Mouse (Mus musculus) olfactory bulb, adult 2 months (tissue): ENCODE measurements at regions not wholly inside any gene's neighbourhood (a gene's known extent, or its start where the extent isn't known, plus 50 kb on each side); places are given as distances from the start of the nearest gene placed in this dataset.
A peak's percentile ranks its signal among the peaks of the same experiment; 100 is the strongest.

Experiments used
- H3K27ac ChIP-seq: fragments of 200-500 bp; 2 replicates; pipeline ENCODE4 v1.5.1; 2012; ENCODE audit warnings: low read depth, low read length; ENCODE audit not compliant: insufficient read depth
- H3K4me1 ChIP-seq: fragments of 200-500 bp; 2 replicates; pipeline ENCODE4 v1.6.1; 2012; ENCODE audit warnings: low read length; ENCODE audit not compliant: control insufficient read depth, insufficient read depth
- H3K4me3 ChIP-seq: fragments of 200-500 bp; 2 replicates; pipeline ENCODE4 v1.5.1; 2012; ENCODE audit warnings: mild to moderate bottlenecking, low read depth, low read length, moderate library complexity; ENCODE audit not compliant: insufficient read depth
- CTCF ChIP-seq: fragments of 200-500 bp; IDR thresholded peaks from 2 replicates; pipeline ENCODE4 v1.5.1; 2012; ENCODE audit warnings: low read depth, mild to moderate bottlenecking, low read length, moderate library complexity; ENCODE audit not compliant: insufficient read depth
- POLR2A ChIP-seq: fragments of 200-500 bp; IDR thresholded peaks from 2 replicates; pipeline ENCODE4 v1.6.1; 2012; ENCODE audit warnings: mild to moderate bottlenecking, low read depth, low read length, moderate library complexity; ENCODE audit not compliant: insufficient read depth
- WGBS: fragments of 180-500 bp; shearing (Covaris S2); methylation state at CpG from one replicate; pipeline ENCODE4 v1.1.7; 2018; 5-methylcytosine and 5-hydroxymethylcytosine counted together

GRCm38 (mm10) chr3:64898610-64899009 is 54.0 kb upstream of the Vmn2r7 start:
- TF ChIP-seq POLR2A, result no peak
- TF ChIP-seq CTCF, result no peak
- WGBS, result 58% methylated on average over 2 of the region's 2 CpGs
- Histone ChIP-seq H3K27ac (no peak overlapping the region), H3K4me1 (no peaks in the 10 kb centered on the region), H3K4me3 (no peak overlapping the region)

- TF ChIP-seq POLR2A (no peak), CTCF (no peak)
- 46% methylated on average over 2 of the region's 2 CpGs for WGBS
- Histone ChIP-seq H3K4me3 (no peak overlapping the region), H3K4me1 (no peaks in the 10 kb centered on the region), H3K27ac (no peak overlapping the region)
Observed at GRCm38 (mm10) chr3:64901317-64901892, 56.8 kb upstream of the Vmn2r7 start.

DNA sequence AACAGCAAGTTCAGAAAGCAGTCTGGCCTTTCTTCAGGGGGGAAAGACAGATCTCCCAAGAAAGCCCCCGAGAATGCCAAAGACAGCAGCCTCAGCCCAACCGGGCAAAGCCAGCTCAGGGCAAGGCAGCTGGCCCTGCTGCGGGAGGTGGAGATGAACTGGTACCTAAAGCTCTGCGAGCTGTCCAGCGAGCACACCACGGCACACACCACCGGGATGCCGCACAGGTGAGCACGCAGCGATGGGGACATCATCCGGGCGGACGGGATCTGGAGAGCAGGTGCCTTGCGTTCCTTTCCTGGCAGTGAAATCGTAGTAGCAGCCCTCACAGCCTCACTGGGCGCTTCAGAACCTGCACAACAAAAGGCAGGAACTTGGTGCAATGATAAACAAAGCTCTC is 104.7 kb upstream of the Vmn2r7 start:
- Histone ChIP-seq H3K27ac (no peak overlapping the region), H3K4me1 (peaks cover 6% of the 10 kb centered on the region), H3K4me3 (peak overlapping the region; percentile 25)
- TF ChIP-seq CTCF (no peak), POLR2A (no peak)
- 7% methylated on average over 16 of the region's 16 CpGs for WGBS

GRCm38 (mm10) chr3:64964667-64965415 is 120.3 kb upstream of the Vmn2r7 start:
- Histone ChIP-seq H3K4me1 (0 out of 2 replicates have a peak, but pooled peaks cover 2% of the 10 kb centered on the region), H3K4me3 (no peak overlapping the region), H3K27ac (no peak overlapping the region)
- no peak for TF ChIP-seq POLR2A
- no peak for TF ChIP-seq CTCF
- WGBS, result 57% methylated on average over 5 of the region's 5 CpGs

DNA sequence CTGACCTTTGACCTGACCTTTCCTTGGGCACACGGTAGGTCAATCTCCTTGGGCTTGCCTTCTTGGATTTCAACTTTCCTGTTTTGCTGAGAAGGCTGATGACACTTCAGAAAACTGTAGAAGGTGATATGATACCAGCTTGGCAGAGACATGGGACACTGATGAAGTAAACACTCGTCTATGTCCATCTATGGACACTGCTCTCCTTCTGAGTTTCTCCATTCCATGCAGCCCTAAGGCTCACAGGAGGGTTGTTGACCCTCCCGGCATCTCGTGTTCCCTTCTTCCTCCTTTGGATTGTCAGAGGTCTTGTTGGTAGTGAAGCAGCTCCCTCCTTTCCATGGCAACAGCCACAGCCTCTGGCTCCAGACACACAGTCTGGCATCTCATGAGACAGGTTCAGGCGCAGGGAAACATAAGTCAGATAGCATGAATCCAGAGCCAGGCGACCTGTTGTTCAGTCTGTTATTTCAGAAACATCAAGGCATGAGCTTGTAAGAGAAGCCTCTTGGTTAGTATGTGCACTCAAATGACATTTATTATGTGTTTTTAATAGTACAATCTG is 120.9 kb upstream of the Vmn2r7 start:
- TF ChIP-seq POLR2A, result no peak
- no peak for TF ChIP-seq CTCF
- H3K4me1 ChIP-seq, result 0 out of 2 replicates have a peak, but pooled peaks cover 2% of the 10 kb centered on the region
- 69% methylated on average over 6 of the region's 6 CpGs for WGBS
- H3K4me3 ChIP-seq, result no peak overlapping the region
- no peak overlapping the region for H3K27ac ChIP-seq

DNA sequence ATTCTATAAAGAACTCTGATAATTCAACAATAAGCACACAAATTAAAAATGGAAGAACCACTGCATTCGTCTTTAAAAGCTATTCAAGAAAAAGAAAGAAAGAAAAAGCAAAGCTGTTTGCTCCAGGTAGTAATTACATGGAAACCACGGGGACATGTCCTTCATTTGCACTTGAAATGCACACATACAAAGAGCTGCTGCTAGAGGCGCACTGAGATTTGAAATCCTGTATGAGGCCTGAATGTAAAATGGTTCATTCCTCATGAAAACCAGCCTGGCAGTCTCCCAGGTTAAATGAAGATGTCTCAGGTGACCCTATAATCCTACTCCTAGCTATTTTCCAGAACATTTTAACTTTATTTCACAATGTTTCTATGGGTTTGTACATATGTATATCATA is 123.7 kb upstream of the Vmn2r7 start:
- Histone ChIP-seq H3K27ac (no peak overlapping the region), H3K4me1 (0 out of 2 replicates have a peak, but pooled peaks cover 2% of the 10 kb centered on the region), H3K4me3 (no peak overlapping the region)
- 42% methylated on average over 3 of the region's 3 CpGs for WGBS
- TF ChIP-seq POLR2A (no peak), CTCF (no peak)

DNA sequence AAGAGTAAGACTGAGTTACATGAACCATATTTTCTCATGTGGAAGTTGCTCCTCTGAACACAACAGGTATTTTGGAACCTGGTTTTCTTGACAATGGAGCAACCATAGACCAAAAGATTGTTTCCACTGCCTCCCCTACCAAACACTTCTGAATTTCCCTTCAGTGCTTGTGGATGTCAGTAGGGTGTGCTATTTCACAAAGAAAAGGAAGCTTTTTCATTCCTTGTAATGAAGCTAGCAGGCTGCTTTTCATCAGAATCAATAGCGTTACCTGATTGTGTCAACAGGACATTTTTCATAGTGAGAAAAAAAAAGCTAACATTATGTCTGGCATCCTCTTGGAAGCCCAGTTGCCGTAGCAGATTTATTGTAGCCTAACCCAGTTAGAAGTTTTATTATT is 124.8 kb upstream of the Kcnab1 start:
- 41% methylated on average over 2 of the region's 2 CpGs for whole genome bisulfite sequencing
- Histone ChIP-seq H3K4me1 (no peaks in the 10 kb centered on the region), H3K27ac (no peak overlapping the region), H3K4me3 (no peak overlapping the region)
- TF ChIP-seq POLR2A (no peak), CTCF (no peak)

DNA sequence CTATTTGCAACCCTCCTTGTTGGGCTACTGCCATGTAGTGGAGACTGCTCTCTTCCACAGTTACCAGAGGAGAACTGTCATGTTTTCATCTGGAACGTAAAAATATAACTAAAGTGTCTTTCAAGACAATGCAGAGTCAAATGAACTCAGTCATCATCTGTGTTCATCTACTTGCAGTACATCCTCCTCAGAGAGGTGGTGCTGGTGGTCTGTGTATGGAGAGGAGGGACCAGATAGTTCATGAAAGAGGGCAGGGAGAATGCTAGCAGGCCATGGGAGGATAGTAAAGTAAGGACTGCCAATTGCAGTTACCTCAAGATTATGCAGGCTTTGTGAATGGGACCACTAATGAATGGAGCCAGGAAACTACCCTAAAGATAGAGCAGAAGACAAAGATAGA is 121.5 kb upstream of the Kcnab1 start:
- Histone ChIP-seq H3K27ac (no peak overlapping the region), H3K4me1 (no peaks in the 10 kb centered on the region), H3K4me3 (no peak overlapping the region)
- WGBS, result 67% methylated on average over 1 of the region's 1 CpGs
- TF ChIP-seq CTCF (no peak), POLR2A (no peak)

DNA sequence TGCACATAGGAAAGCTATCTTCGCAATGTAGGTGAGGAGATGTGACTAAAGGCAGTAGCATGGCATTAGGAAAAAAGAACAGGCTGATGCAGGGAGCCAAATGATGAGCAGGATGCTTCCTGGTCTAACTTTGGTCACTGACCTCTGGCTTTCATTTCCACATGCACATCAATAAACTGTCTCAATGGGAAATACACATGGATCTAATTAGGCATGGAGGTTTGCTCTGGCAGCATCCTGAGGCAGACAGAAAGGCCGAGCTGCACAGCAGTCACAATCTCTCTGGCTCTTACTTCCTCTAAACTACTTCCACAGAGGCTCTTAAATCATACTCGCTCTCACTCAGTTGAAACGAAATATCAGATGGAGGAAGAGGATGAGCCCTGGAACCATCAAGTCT is 112.7 kb upstream of the Kcnab1 start:
- H3K27ac ChIP-seq, result no peak overlapping the region
- no peak for TF ChIP-seq POLR2A
- TF ChIP-seq CTCF, result no peak
- WGBS, result 87% methylated on average over 4 of the region's 4 CpGs
- no peaks in the 10 kb centered on the region for H3K4me1 ChIP-seq
- H3K4me3 ChIP-seq, result no peak overlapping the region

- Histone ChIP-seq H3K4me3 (no peak overlapping the region), H3K27ac (no peak overlapping the region), H3K4me1 (no peaks in the 10 kb centered on the region)
- TF ChIP-seq POLR2A, result no peak
- no peak for TF ChIP-seq CTCF
Observed at GRCm38 (mm10) chr3:64997552-64997951, 111.6 kb upstream of the Kcnab1 start.
